ENCODE assay signal across 11 mouse cellular contexts in genomic region chr15:86234517-86235441, GRCm38 (mm10). TPM values are rescaled to one million over a fixed set of nuclear protein-coding genes. Genes with fewer than 3 reads are reported as not detected.
DNase-seq lines count a peak whose midpoint lies in the region; ATAC-seq lines count a peak whose summit lies in the region.
"Had no signal": no experiment of that assay in that cellular context is flagged by ENCODE, and none has a peak within 500 bp of the region (broad histone marks: within the 10 kb centered on the region; RNA-seq: fewer than 3 reads in every experiment).

No protein-coding gene starts in this region.

- WGBS in limb, embryonic 12.5 days, result 87% methylated on average over 22 of the region's 22 CpGs
- WGBS in limb, embryonic 10.5 days, result 87% methylated on average over 22 of the region's 22 CpGs
- WGBS in heart, embryonic 16.5 days, result 76% methylated on average over 22 of the region's 22 CpGs
- 89% methylated on average over 22 of the region's 22 CpGs for WGBS in midbrain, embryonic 14.5 days

- H3K4me1 ChIP-seq in limb, embryonic 12.5 days (replicated peaks), result peaks cover 21% of the 10 kb centered on the region
- peaks cover 12% of the 10 kb centered on the region for H3K4me1 ChIP-seq in limb, embryonic 10.5 days
- H3K4me1 ChIP-seq in heart, embryonic 16.5 days (ENCODE audit: control insufficient read depth, insufficient read depth, low read length), result peaks cover 13% of the 10 kb centered on the region
- no peaks in the 10 kb centered on the region; the same call in 1 of the 2 replicates for H3K4me1 ChIP-seq in midbrain, embryonic 14.5 days (ENCODE audit: control insufficient read depth, insufficient read depth, low read length)

- DNase-seq in cerebellum, postnatal 4 days (ENCODE audit: low spot score in 2 of 2), result no peak
- no peak for DNase-seq in limb, embryonic 10.5 days (ENCODE audit: low spot score)
- peak; percentile 85 for DNase-seq in thymus, postnatal 0 days (ENCODE audit: low spot score)
- DNase-seq in natural killer cell, adult 2 months (ENCODE audit: low spot score in 2 of 2), result no peak
- no peak for DNase-seq in midbrain, embryonic 14.5 days

- H3K9me3 ChIP-seq in limb, embryonic 12.5 days, result no peaks in the 10 kb centered on the region
- no peaks in the 10 kb centered on the region for H3K9me3 ChIP-seq in limb, embryonic 10.5 days (replicated peaks)
- no peaks in the 10 kb centered on the region for H3K9me3 ChIP-seq in heart, embryonic 16.5 days (replicated peaks; ENCODE audit: control insufficient read depth, low read length)
- H3K9me3 ChIP-seq in midbrain, embryonic 14.5 days (ENCODE audit: control insufficient read depth, low read length), result no peaks in the 10 kb centered on the region
- H3K9me3 ChIP-seq: lung, embryonic 15.5 days had no signal

- H3K4me3 ChIP-seq in limb, embryonic 12.5 days (replicated peaks), result no peak overlapping the region
- no peak overlapping the region for H3K4me3 ChIP-seq in limb, embryonic 10.5 days
- H3K4me3 ChIP-seq in heart, embryonic 16.5 days (ENCODE audit: low read length), result no peak overlapping the region
- H3K4me3 ChIP-seq in midbrain, embryonic 14.5 days (replicated peaks; ENCODE audit: low read depth, low read length), result no peak overlapping the region
- H3K4me3 ChIP-seq: lung, embryonic 15.5 days had no signal

- ATAC-seq in cerebellum, adult (ENCODE audit: insufficient number of reproducible peaks, low FRiP score, low TSS enrichment), result peak; percentile 23; the same call in 1 of the 2 replicates
- ATAC-seq in limb, embryonic 12.5 days (ENCODE audit: insufficient number of reproducible peaks, insufficient read depth, low FRiP score, low TSS enrichment, low read depth), result peak; percentile 32; the same call in 1 of the 2 replicates
- ATAC-seq in heart, embryonic 16.5 days (replicated peaks; ENCODE audit: extremely low read depth, insufficient read depth, low FRiP score), result peak; percentile 46; the same call in 1 of the 2 replicates
- ATAC-seq in midbrain, embryonic 14.5 days (ENCODE audit: low FRiP score, low TSS enrichment), result no peak
- ATAC-seq: hindbrain, embryonic 16.5 days; Patski had no signal

- peaks cover 24% of the 10 kb centered on the region for H3K36me3 ChIP-seq in limb, embryonic 12.5 days
- H3K36me3 ChIP-seq in limb, embryonic 10.5 days, result peaks cover 8% of the 10 kb centered on the region
- H3K36me3 ChIP-seq in heart, embryonic 16.5 days (ENCODE audit: control insufficient read depth, insufficient read depth), result 0 out of 2 replicates have a peak, but pooled peaks cover 3% of the 10 kb centered on the region
- H3K36me3 ChIP-seq in midbrain, embryonic 14.5 days (ENCODE audit: control insufficient read depth, insufficient read depth, low read length), result peaks cover 6% of the 10 kb centered on the region
- H3K36me3 ChIP-seq: lung, embryonic 15.5 days had no signal

- H3K27ac ChIP-seq in limb, embryonic 12.5 days, result no peak overlapping the region
- no peak overlapping the region for H3K27ac ChIP-seq in limb, embryonic 10.5 days
- H3K27ac ChIP-seq in heart, embryonic 16.5 days (ENCODE audit: low read length), result peak overlapping the region; percentile 73
- H3K27ac ChIP-seq in midbrain, embryonic 14.5 days (replicated peaks; ENCODE audit: low read depth, low read length), result no peak overlapping the region
- H3K27ac ChIP-seq: lung, embryonic 15.5 days had no signal

- H3K27me3 ChIP-seq in limb, embryonic 12.5 days, result no peaks in the 10 kb centered on the region
- H3K27me3 ChIP-seq in limb, embryonic 10.5 days (ENCODE audit: low read depth, poor library complexity, severe bottlenecking), result no peaks in the 10 kb centered on the region
- H3K27me3 ChIP-seq in heart, embryonic 16.5 days (ENCODE audit: control insufficient read depth, insufficient read depth, low read length), result no peaks in the 10 kb centered on the region
- H3K27me3 ChIP-seq in midbrain, embryonic 14.5 days (ENCODE audit: control insufficient read depth, insufficient read depth, low read length), result no peaks in the 10 kb centered on the region
- H3K27me3 ChIP-seq: lung, embryonic 15.5 days; Patski had no signal

- no peak overlapping the region for H3K4me2 ChIP-seq in limb, embryonic 12.5 days
- H3K4me2 ChIP-seq in heart, embryonic 16.5 days (ENCODE audit: low read depth, low read length), result no peak overlapping the region
- no peak overlapping the region for H3K4me2 ChIP-seq in midbrain, embryonic 14.5 days (ENCODE audit: low read length)
- H3K4me2 ChIP-seq: lung, embryonic 15.5 days had no signal

- no peak overlapping the region for H3K9ac ChIP-seq in limb, embryonic 12.5 days (replicated peaks)
- peak overlapping the region; percentile 45; the same call in 1 of the 2 replicates for H3K9ac ChIP-seq in heart, embryonic 16.5 days (ENCODE audit: low read length)
- no peak overlapping the region for H3K9ac ChIP-seq in midbrain, embryonic 14.5 days (replicated peaks; ENCODE audit: low read length)
- H3K9ac ChIP-seq: lung, embryonic 15.5 days had no signal

RNA-seq across cellular contexts. Expression of gene Tbc1d22a, which starts 20.5 kb away (rescaled TPM):
- 11.2 and 12.1 TPM in 2 replicates for polyA plus RNA-seq in limb, embryonic 12.5 days (2016; fragmentation: Nextera tagmentation; extraction: Ambion mirVana)
- polyA plus RNA-seq in limb, embryonic 10.5 days (2016; fragmentation: Nextera tagmentation; extraction: Ambion mirVana), result 11.2 and 12.0 TPM in 2 replicates
- 11.5 and 12.6 TPM in 2 replicates for polyA plus RNA-seq in heart, embryonic 16.5 days (2015; fragmentation: Nextera tagmentation; extraction: Ambion mirVana)
- 19.8 and 21.0 TPM in 2 replicates for polyA plus RNA-seq in thymus, postnatal 0 days (2015; fragmentation: Nextera tagmentation; extraction: Ambion mirVana)
- polyA plus RNA-seq in midbrain, embryonic 14.5 days (2014; fragmentation: Nextera tagmentation; extraction: Ambion mirVana), result 9.3 and 11.9 TPM in 2 replicates

RNA-seq across cellular contexts. Expression of gene Cerk, which starts 48.8 kb away (rescaled TPM):
- polyA plus RNA-seq in limb, embryonic 12.5 days (2016; fragmentation: Nextera tagmentation; extraction: Ambion mirVana), result 19.2 and 21.5 TPM in 2 replicates
- polyA plus RNA-seq in limb, embryonic 10.5 days (2016; fragmentation: Nextera tagmentation; extraction: Ambion mirVana), result 10.5 and 13.8 TPM in 2 replicates
- polyA plus RNA-seq in heart, embryonic 16.5 days (2015; fragmentation: Nextera tagmentation; extraction: Ambion mirVana), result 18.7 and 19.3 TPM in 2 replicates
- 54.4 and 64.4 TPM in 2 replicates for polyA plus RNA-seq in thymus, postnatal 0 days (2015; fragmentation: Nextera tagmentation; extraction: Ambion mirVana)
- polyA plus RNA-seq in midbrain, embryonic 14.5 days (2014; fragmentation: Nextera tagmentation; extraction: Ambion mirVana), result 20.3 and 23.5 TPM in 2 replicates
